Mouse (Mus musculus): Measurements from ENCODE around the gene Krt10. TPM values are rescaled to one million over a fixed set of nuclear protein-coding genes. Genes with fewer than 3 reads are reported as not detected.

The Krt10 gene
- polyA plus RNA-seq (2015; fragmentation: Nextera tagmentation; extraction: Ambion mirVana) = 7.3 and 9.6 TPM in 2 replicates

DNA sequence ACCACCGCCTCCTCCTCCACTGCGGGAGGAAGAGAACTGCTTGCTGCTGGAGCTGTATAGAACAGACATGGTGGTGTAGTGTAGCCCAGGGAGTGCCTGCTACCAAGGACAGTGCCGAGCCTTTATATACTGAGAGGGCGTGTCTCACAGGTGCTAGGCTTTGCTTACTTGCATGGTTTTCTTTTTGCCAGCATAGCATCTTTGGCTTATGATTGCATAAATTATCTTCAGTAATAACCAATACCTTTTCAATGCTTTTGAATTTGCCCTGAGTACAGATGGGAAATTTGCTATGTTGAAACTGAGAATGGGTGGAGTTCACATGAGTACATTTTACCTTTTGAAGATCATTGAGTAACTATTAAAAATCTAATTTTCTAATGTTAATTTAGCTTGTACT is at the start of gene Krt10:
Krt10 (minus strand) TSS at position 101 of the 400 bp plus-strand sequence.

GRCm38 (mm10) chr11:99437972-99438371 is 48.8 kb upstream of the Krt10 start, which contains the start of gene Krt20:
Gene Krt20 (minus strand): TSS chr11:99438150.

GRCm38 (mm10) chr11:99422159-99422558 is 33.0 kb upstream of the Krt10 start, which contains the start of gene Krt12:
Gene Krt12 (minus strand): TSS chr11:99422259.

GRCm38 (mm10) chr11:99374803-99375202 is 14.4 kb downstream of the Krt10 start, which contains the start of gene Krt28:
Gene Krt28 (minus strand): TSS chr11:99374903.

DNA sequence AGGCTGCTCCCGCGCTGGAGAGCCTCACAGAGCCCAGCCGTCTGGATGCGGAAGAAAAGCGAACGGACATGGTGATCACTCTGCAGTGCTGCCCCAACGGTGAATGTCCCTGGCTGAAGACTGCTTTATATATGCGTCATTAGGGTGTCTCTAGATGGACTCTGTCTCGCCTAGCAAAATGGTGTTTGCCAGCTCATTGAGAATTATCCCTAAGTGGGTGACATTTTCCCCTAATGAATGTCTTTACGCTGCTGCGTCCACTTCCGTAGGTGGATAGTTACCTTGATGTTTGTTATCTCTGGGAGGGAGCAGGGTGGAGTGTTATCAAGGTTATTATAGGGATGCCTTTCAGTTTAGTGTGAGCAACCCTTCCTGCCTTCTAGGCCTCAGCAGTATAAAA is 38.2 kb downstream of the Krt10 start, which contains the start of gene Krt27:
Krt27 (minus strand) TSS at position 101 of the 400 bp plus-strand sequence.

GRCm38 (mm10) chr11:99337866-99338265 is 51.3 kb downstream of the Krt10 start, which contains the start of gene Krt26:
Gene Krt26 (minus strand): TSS chr11:99337966.

Other genes starting within 250 kb of the Krt10 start
- 1.4 and 2.2 TPM in 2 replicates for gene Ccr7, start 234.3 kb downstream of the Krt10 start, polyA plus RNA-seq (2015; fragmentation: Nextera tagmentation; extraction: Ambion mirVana)
- 103 and 110 TPM in 2 replicates for gene Smarce1, start 158.3 kb downstream of the Krt10 start, polyA plus RNA-seq (2015; fragmentation: Nextera tagmentation; extraction: Ambion mirVana)
- gene Krt222, start 145.3 kb downstream of the Krt10 start, polyA plus RNA-seq (2015; fragmentation: Nextera tagmentation; extraction: Ambion mirVana) = 0.32 and 0.67 TPM in 2 replicates
- gene Krt24, start 104.1 kb downstream of the Krt10 start, polyA plus RNA-seq (2015; fragmentation: Nextera tagmentation; extraction: Ambion mirVana) = 0.08 TPM in 1 of 2 replicates, not detected in the other
- not detected in 2 replicates for gene Krt25, start 66.4 kb downstream of the Krt10 start, polyA plus RNA-seq (2015; fragmentation: Nextera tagmentation; extraction: Ambion mirVana)
- not detected in 2 replicates for gene Krt26, start 51.4 kb downstream of the Krt10 start, polyA plus RNA-seq (2015; fragmentation: Nextera tagmentation; extraction: Ambion mirVana)
- not detected in 2 replicates for gene Krt27, start 38.3 kb downstream of the Krt10 start, polyA plus RNA-seq (2015; fragmentation: Nextera tagmentation; extraction: Ambion mirVana)
- not detected in 2 replicates for gene Krt28, start 14.5 kb downstream of the Krt10 start, polyA plus RNA-seq (2015; fragmentation: Nextera tagmentation; extraction: Ambion mirVana)
- not detected in 2 replicates for gene Krt12, start 32.9 kb upstream of the Krt10 start, polyA plus RNA-seq (2015; fragmentation: Nextera tagmentation; extraction: Ambion mirVana)
- 0.06 and 0.22 TPM in 2 replicates for gene Krt20, start 48.8 kb upstream of the Krt10 start, polyA plus RNA-seq (2015; fragmentation: Nextera tagmentation; extraction: Ambion mirVana)
- 0.10 TPM in 1 of 2 replicates, not detected in the other for gene Krt23, start 103.8 kb upstream of the Krt10 start, polyA plus RNA-seq (2015; fragmentation: Nextera tagmentation; extraction: Ambion mirVana)
- gene Krt39, start 132.0 kb upstream of the Krt10 start, polyA plus RNA-seq (2015; fragmentation: Nextera tagmentation; extraction: Ambion mirVana) = not detected in 2 replicates
- gene Krt40, start 153.8 kb upstream of the Krt10 start, polyA plus RNA-seq (2015; fragmentation: Nextera tagmentation; extraction: Ambion mirVana) = not detected in 2 replicates
- not detected in 2 replicates for gene Krtap3-3, start 161.5 kb upstream of the Krt10 start, polyA plus RNA-seq (2015; fragmentation: Nextera tagmentation; extraction: Ambion mirVana)
- gene Krtap3-2, start 167.5 kb upstream of the Krt10 start, polyA plus RNA-seq (2015; fragmentation: Nextera tagmentation; extraction: Ambion mirVana) = not detected in 2 replicates
- not detected in 2 replicates for gene Gm11939, start 170.1 kb upstream of the Krt10 start, polyA plus RNA-seq (2015; fragmentation: Nextera tagmentation; extraction: Ambion mirVana)
- not detected in 2 replicates for gene Krtap3-1, start 177.3 kb upstream of the Krt10 start, polyA plus RNA-seq (2015; fragmentation: Nextera tagmentation; extraction: Ambion mirVana)
- not detected in 2 replicates for gene Krtap1-5, start 191.7 kb upstream of the Krt10 start, polyA plus RNA-seq (2015; fragmentation: Nextera tagmentation; extraction: Ambion mirVana)
- not detected in 2 replicates for gene Krtap1-4, start 194.3 kb upstream of the Krt10 start, polyA plus RNA-seq (2015; fragmentation: Nextera tagmentation; extraction: Ambion mirVana)
- not detected in 2 replicates for gene Krtap1-3, start 202.0 kb upstream of the Krt10 start, polyA plus RNA-seq (2015; fragmentation: Nextera tagmentation; extraction: Ambion mirVana)
- not detected in 2 replicates for gene Krtap9-3, start 208.7 kb upstream of the Krt10 start, polyA plus RNA-seq (2015; fragmentation: Nextera tagmentation; extraction: Ambion mirVana)
- not detected in 2 replicates for gene Gm11938, start 213.9 kb upstream of the Krt10 start, polyA plus RNA-seq (2015; fragmentation: Nextera tagmentation; extraction: Ambion mirVana)
- not detected in 2 replicates for gene Gm11937, start 220.8 kb upstream of the Krt10 start, polyA plus RNA-seq (2015; fragmentation: Nextera tagmentation; extraction: Ambion mirVana)
- gene Krtap2-4, start 225.5 kb upstream of the Krt10 start, polyA plus RNA-seq (2015; fragmentation: Nextera tagmentation; extraction: Ambion mirVana) = not detected in 2 replicates
- gene Gm11562, start 231.1 kb upstream of the Krt10 start, polyA plus RNA-seq (2015; fragmentation: Nextera tagmentation; extraction: Ambion mirVana) = not detected in 2 replicates
- gene Krtap4-1, start 238.9 kb upstream of the Krt10 start, polyA plus RNA-seq (2015; fragmentation: Nextera tagmentation; extraction: Ambion mirVana) = not detected in 2 replicates
- not detected in 2 replicates for gene Krtap4-2, start 245.7 kb upstream of the Krt10 start, polyA plus RNA-seq (2015; fragmentation: Nextera tagmentation; extraction: Ambion mirVana)